Mouse (Mus musculus): ENCODE data around the gene Ripply2. TPM values are rescaled to one million over a fixed set of nuclear protein-coding genes. Genes with fewer than 3 reads are reported as not detected.
"Not testable (repeated sequence)": the region's sequence is repeated elsewhere in the genome, so short reads cannot be mapped to it uniquely, and the experiment has no call there.

The Ripply2 gene
- not detected in 2 replicates for polyA plus RNA-seq (2015; fragmentation: Nextera tagmentation; extraction: Ambion mirVana)

DNA sequence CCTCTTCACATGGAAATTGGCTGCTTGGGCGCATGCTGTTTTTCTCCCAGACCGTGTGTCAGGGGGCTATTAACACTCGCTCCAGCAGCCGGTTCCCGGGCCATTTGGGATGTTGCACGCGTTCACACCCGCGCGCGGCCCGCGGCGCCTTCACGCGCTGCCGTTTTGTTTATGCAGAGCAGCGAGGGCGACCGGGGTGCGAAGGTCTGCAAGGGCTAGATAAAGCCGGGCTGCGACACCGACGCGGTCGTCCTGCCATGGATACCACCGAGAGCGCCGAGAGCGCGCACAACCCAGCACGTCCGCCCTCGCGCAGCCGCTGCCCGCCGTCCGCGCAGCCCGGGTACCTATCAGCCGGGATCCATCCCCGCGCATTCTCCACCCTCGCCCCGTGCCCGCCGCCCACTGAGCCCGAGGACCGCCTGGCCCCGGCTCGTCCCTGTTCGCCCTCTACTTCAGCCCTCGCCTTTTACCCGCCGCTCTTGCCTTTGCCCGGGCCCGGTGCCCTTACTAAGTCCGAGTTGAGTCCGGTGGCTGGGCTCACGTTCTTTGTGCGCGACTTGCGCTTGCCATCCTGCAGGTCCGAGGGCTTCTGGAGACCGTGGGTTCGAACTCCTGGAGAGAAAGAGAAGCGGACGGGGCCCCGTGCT, at the start of gene Ripply2:
Gene Ripply2, plus strand, starts transcription at position 250 of the 650 bp plus-strand sequence.
- ATAC-seq (ENCODE audit: insufficient number of reproducible peaks, insufficient read depth, low FRiP score, low TSS enrichment, low read depth), result peak; percentile 67
- Histone ChIP-seq H3K4me3 (peak within 1 kb of the TSS; percentile 51), H3K36me3 (no peaks in the 10 kb centered on the region), H3K27ac (no peak within 1 kb of the TSS), H3K27me3 (peaks cover 62% of the 10 kb centered on the region), H3K4me1 (peaks cover 10% of the 10 kb centered on the region), H3K9me3 (no peaks in the 10 kb centered on the region), H3K4me2 (peak within 1 kb of the TSS; percentile 88), H3K9ac (peak within 1 kb of the TSS; percentile 55)
- under 1% methylated on average over 71 of the region's 71 CpGs for WGBS

DNA sequence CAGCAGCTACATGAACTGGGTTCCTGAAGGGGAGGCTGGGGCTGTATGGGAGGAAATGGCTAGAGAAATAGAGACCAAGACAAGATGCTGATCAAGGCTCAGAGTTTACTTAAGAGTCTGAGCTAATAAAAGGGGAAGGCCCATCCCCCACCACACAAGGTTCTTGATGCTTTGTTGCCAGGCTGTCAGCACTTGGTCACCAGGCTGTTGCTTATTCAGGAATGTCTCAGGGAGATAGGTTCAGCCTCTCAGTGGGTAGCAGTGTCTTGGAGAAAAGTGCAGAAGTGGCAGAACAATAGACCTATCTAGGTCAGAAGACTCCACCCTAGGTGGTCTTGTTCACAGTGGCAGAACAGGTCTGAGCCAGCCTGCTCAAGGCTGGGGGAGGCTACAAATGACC, 42.9 kb upstream of the Ripply2 start:
- H3K4me3 ChIP-seq; H3K4me2 ChIP-seq; H3K27me3 ChIP-seq; H3K36me3 ChIP-seq; ATAC-seq (ENCODE audit: insufficient number of reproducible peaks, insufficient read depth, low FRiP score, low TSS enrichment, low read depth); H3K9ac ChIP-seq; H3K9me3 ChIP-seq; H3K27ac ChIP-seq; H3K4me1 ChIP-seq: not testable (repeated sequence)

DNA sequence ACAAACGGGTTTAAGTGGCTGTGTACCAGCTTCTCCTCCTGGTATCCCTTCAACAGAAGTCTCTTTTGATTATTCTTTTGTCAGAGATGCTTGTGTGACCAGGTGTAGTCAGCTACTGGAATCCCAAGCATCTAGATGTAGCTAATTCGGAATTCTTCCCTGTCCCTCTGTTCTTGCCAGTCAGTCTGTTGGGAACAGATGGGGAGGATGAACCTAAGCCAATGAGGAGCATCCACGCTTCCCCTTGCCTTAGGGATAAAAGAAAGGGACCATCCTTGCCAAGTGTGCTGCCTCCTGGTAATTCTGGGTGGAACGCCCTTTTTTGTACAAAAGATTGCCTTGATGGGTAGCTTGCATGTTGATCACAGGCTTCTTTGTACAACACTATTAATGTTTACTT, 41.8 kb upstream of the Ripply2 start:
- no peak overlapping the region for H3K4me2 ChIP-seq
- no peak overlapping the region for H3K4me3 ChIP-seq
- ATAC-seq (ENCODE audit: insufficient number of reproducible peaks, insufficient read depth, low FRiP score, low TSS enrichment, low read depth), result no peak
- 65% methylated on average over 4 of the region's 4 CpGs for WGBS
- no peaks in the 10 kb centered on the region for H3K36me3 ChIP-seq
- no peaks in the 10 kb centered on the region for H3K27me3 ChIP-seq
- no peaks in the 10 kb centered on the region for H3K4me1 ChIP-seq
- H3K27ac ChIP-seq, result no peak overlapping the region
- H3K9me3 ChIP-seq, result no peaks in the 10 kb centered on the region
- no peak overlapping the region for H3K9ac ChIP-seq

GRCm38 (mm10) chr9:86976896-86977295, 38.4 kb upstream of the Ripply2 start:
- ATAC-seq (ENCODE audit: insufficient number of reproducible peaks, insufficient read depth, low FRiP score, low TSS enrichment, low read depth), result no peak
- WGBS, result 74% methylated on average over 4 of the region's 4 CpGs

GRCm38 (mm10) chr9:86978257-86978907, 37.0 kb upstream of the Ripply2 start:
- H3K36me3 ChIP-seq, result no peaks in the 10 kb centered on the region

More at GRCm38 (mm10) chr9:86976896-86977295, 38.4 kb upstream of the Ripply2 start:
- Histone ChIP-seq H3K4me2 (no peak overlapping the region), H3K9ac (no peak overlapping the region), H3K36me3 (no peaks in the 10 kb centered on the region), H3K27me3 (no peaks in the 10 kb centered on the region), H3K4me3 (no peak overlapping the region), H3K9me3 (no peaks in the 10 kb centered on the region), H3K4me1 (peaks cover 3% of the 10 kb centered on the region; the same call in 1 of the 2 replicates), H3K27ac (no peak overlapping the region)

GRCm38 (mm10) chr9:86980048-86980447, 35.3 kb upstream of the Ripply2 start:
- Histone ChIP-seq H3K36me3 (no peaks in the 10 kb centered on the region), H3K4me3 (no peak overlapping the region), H3K4me2 (no peak overlapping the region), H3K27me3 (no peaks in the 10 kb centered on the region), H3K27ac (no peak overlapping the region), H3K9ac (no peak overlapping the region), H3K4me1 (peaks cover 3% of the 10 kb centered on the region; the same call in 1 of the 2 replicates), H3K9me3 (no peaks in the 10 kb centered on the region)
- no peak for ATAC-seq (ENCODE audit: insufficient number of reproducible peaks, insufficient read depth, low FRiP score, low TSS enrichment, low read depth)

More at GRCm38 (mm10) chr9:86978257-86978907, 37.0 kb upstream of the Ripply2 start:
- WGBS, result 72% methylated on average over 7 of the region's 7 CpGs
- Histone ChIP-seq H3K27ac (no peak overlapping the region), H3K4me2 (no peak overlapping the region), H3K4me1 (peaks cover 3% of the 10 kb centered on the region; the same call in 1 of the 2 replicates), H3K4me3 (no peak overlapping the region), H3K27me3 (no peaks in the 10 kb centered on the region), H3K9ac (no peak overlapping the region), H3K9me3 (no peaks in the 10 kb centered on the region)
- ATAC-seq (ENCODE audit: insufficient number of reproducible peaks, insufficient read depth, low FRiP score, low TSS enrichment, low read depth), result no peak

DNA sequence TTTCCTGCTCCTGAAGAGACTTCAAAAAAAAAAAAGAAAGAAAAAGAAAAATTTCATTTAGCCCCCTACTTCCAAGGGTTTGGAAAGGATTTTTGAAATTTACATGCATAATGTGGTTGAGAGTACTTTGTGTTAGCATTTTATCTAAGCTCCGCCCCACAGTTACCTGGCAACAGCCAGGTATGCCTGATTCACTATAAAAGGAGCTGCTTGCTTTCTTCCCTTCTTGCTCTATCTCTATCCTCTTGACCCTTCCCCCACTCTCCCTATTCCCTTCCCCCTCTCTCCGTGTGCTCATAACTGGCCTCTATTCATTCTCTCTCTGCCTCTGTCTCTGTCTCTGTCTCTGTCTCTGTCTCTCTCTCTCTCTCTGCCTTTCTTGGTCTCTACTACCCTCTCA, 34.4 kb upstream of the Ripply2 start:
- no peak overlapping the region for H3K4me2 ChIP-seq
- H3K27ac ChIP-seq, result no peak overlapping the region
- no peak for ATAC-seq (ENCODE audit: insufficient number of reproducible peaks, insufficient read depth, low FRiP score, low TSS enrichment, low read depth)
- H3K4me3 ChIP-seq, result no peak overlapping the region
- 49% methylated on average over 2 of the region's 2 CpGs for WGBS
- no peak overlapping the region for H3K9ac ChIP-seq
- no peaks in the 10 kb centered on the region for H3K36me3 ChIP-seq
- no peaks in the 10 kb centered on the region for H3K27me3 ChIP-seq
- H3K4me1 ChIP-seq, result peaks cover 3% of the 10 kb centered on the region; the same call in 1 of the 2 replicates
- no peaks in the 10 kb centered on the region for H3K9me3 ChIP-seq

DNA sequence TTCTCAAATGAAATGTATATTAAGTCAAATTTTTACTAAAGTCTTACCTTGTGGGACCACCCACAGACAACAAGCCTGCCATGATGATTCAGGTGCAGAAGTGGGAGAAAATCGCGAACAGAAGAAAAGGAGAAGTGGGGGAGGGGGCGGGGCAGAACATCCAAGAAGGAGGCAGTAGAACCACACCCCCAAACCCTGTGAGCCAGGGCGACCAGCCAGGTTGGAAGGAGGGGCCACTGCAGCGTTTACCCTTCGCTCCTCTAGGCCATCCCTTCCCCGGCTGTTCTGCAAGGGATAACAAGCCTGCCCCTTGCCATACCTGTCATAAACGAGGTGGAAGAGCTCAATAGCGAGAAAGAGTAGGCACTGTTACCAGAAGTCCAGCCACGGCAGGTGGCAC, 33.8 kb upstream of the Ripply2 start:
- peaks cover 3% of the 10 kb centered on the region; the same call in 1 of the 2 replicates for H3K4me1 ChIP-seq
- H3K27me3 ChIP-seq, result no peaks in the 10 kb centered on the region
- H3K4me2 ChIP-seq, result peak overlapping the region; percentile 28
- no peaks in the 10 kb centered on the region for H3K36me3 ChIP-seq
- no peak for ATAC-seq (ENCODE audit: insufficient number of reproducible peaks, insufficient read depth, low FRiP score, low TSS enrichment, low read depth)
- WGBS, result 12% methylated on average over 10 of the region's 10 CpGs
- H3K9ac ChIP-seq, result no peak overlapping the region
- no peak overlapping the region for H3K4me3 ChIP-seq
- no peak overlapping the region for H3K27ac ChIP-seq
- no peaks in the 10 kb centered on the region for H3K9me3 ChIP-seq

DNA sequence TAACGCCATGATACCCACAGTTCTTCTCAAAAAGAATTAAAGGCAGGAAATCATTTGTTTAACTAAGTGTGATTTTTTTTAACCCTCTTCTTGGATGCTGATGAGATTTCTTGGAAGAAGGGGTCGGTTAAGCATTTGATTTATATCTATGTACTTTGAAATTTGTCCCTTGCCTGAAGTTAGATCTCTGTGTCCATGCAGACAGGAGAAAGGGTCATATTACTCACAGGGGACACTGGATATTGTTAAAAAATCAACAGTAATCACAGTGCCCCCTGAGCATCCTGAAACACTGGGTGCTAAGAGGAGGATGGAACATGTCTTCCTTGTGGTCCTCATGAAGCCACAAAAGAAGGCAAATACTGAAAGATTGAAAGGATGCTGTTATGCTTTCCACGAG, 30.8 kb upstream of the Ripply2 start:
- no peaks in the 10 kb centered on the region for H3K9me3 ChIP-seq
- H3K4me3 ChIP-seq, result no peak overlapping the region
- H3K4me2 ChIP-seq, result no peak overlapping the region
- 66% methylated on average over 3 of the region's 3 CpGs for WGBS
- H3K9ac ChIP-seq, result no peak overlapping the region
- H3K27ac ChIP-seq, result no peak overlapping the region
- H3K27me3 ChIP-seq, result no peaks in the 10 kb centered on the region
- ATAC-seq (ENCODE audit: insufficient number of reproducible peaks, insufficient read depth, low FRiP score, low TSS enrichment, low read depth), result no peak
- H3K36me3 ChIP-seq, result no peaks in the 10 kb centered on the region
- peaks cover 7% of the 10 kb centered on the region; the same call in 1 of the 2 replicates for H3K4me1 ChIP-seq

GRCm38 (mm10) chr9:86985105-86985504, 30.2 kb upstream of the Ripply2 start:
- no peaks in the 10 kb centered on the region for H3K9me3 ChIP-seq
- no peaks in the 10 kb centered on the region for H3K36me3 ChIP-seq
- H3K27ac ChIP-seq, result no peak overlapping the region
- no peak overlapping the region for H3K9ac ChIP-seq
- no peak overlapping the region for H3K4me3 ChIP-seq
- H3K4me2 ChIP-seq, result no peak overlapping the region
- 56% methylated on average over 6 of the region's 6 CpGs for WGBS
- ATAC-seq (ENCODE audit: insufficient number of reproducible peaks, insufficient read depth, low FRiP score, low TSS enrichment, low read depth), result no peak
- H3K27me3 ChIP-seq, result no peaks in the 10 kb centered on the region
- peaks cover 7% of the 10 kb centered on the region; the same call in 1 of the 2 replicates for H3K4me1 ChIP-seq

- H3K27me3 ChIP-seq, result no peaks in the 10 kb centered on the region
- no peaks in the 10 kb centered on the region for H3K9me3 ChIP-seq
- 0 out of 2 replicates have a peak, but pooled peaks cover 6% of the 10 kb centered on the region for H3K4me1 ChIP-seq
- H3K9ac ChIP-seq, result no peak overlapping the region
- no peak overlapping the region for H3K4me2 ChIP-seq
- ATAC-seq (ENCODE audit: insufficient number of reproducible peaks, insufficient read depth, low FRiP score, low TSS enrichment, low read depth), result no peak
- 44% methylated on average over 7 of the region's 7 CpGs for WGBS
- no peak overlapping the region for H3K27ac ChIP-seq
- no peaks in the 10 kb centered on the region for H3K36me3 ChIP-seq
- no peak overlapping the region for H3K4me3 ChIP-seq
Measured at GRCm38 (mm10) chr9:86986703-86987296, 28.5 kb upstream of the Ripply2 start.

GRCm38 (mm10) chr9:86989822-86990221, 25.5 kb upstream of the Ripply2 start:
- Histone ChIP-seq H3K27ac (no peak overlapping the region), H3K9me3 (no peaks in the 10 kb centered on the region), H3K4me1 (0 out of 2 replicates have a peak, but pooled peaks cover 8% of the 10 kb centered on the region), H3K9ac (no peak overlapping the region), H3K27me3 (no peaks in the 10 kb centered on the region), H3K4me3 (no peak overlapping the region), H3K4me2 (no peak overlapping the region), H3K36me3 (no peaks in the 10 kb centered on the region)
- ATAC-seq (ENCODE audit: insufficient number of reproducible peaks, insufficient read depth, low FRiP score, low TSS enrichment, low read depth), result no peak

All from embryonic facial prominence, embryonic 13.5 days (tissue).